Mouse (Mus musculus) neutrophil, adult 5-6 weeks (primary cell): ENCODE results near the gene Arl6ip5. TPM values are rescaled to one million over a fixed set of nuclear protein-coding genes. Genes with fewer than 3 reads are reported as not detected.
A peak's percentile ranks its signal among the peaks of the same experiment; 100 is the strongest.
"Not testable (repeated sequence)": the region's sequence is repeated elsewhere in the genome, so short reads cannot be mapped to it uniquely, and the experiment has no call there.

Experiments
- ATAC-seq: fragments of 151-379, 151-347 bp; 2 replicates; pipeline ENCODE4 v1.8.0; 2017; ENCODE audit warnings: mild to moderate bottlenecking, moderate TSS enrichment; ENCODE audit not compliant: insufficient number of reproducible peaks, poor library complexity, low FRiP score, severe bottlenecking; ENCODE audit errors: extremely low read depth
- total RNA-seq: library from RNA; stranded (forward); fragments of 200-1000 nt; gene quantifications from 2 replicates; pipeline ENCODE4 v1.2.3, GENCODE M21; 2017

Gene Arl6ip5
- total RNA-seq, 1 experiment from 2014 or later: 66.6 TPM

GRCm38 (mm10) chr6:97221205-97222025 is 10.9 kb downstream of the Arl6ip5 start:
- ATAC-seq: peak; percentile 28; the same call in 1 of the 2 replicates

GRCm38 (mm10) chr6:97222321-97222720 is 11.8 kb downstream of the Arl6ip5 start:
- ATAC-seq: peak; percentile 22; the same call in 1 of the 2 replicates

- no peak for ATAC-seq
Measured at GRCm38 (mm10) chr6:97222931-97223467, 12.5 kb downstream of the Arl6ip5 start.

GRCm38 (mm10) chr6:97223566-97223965 is 13.1 kb downstream of the Arl6ip5 start:
- ATAC-seq: no peak

GRCm38 (mm10) chr6:97224505-97224904 is 14.0 kb downstream of the Arl6ip5 start:
- ATAC-seq: no peak

- no peak for ATAC-seq
Measured at GRCm38 (mm10) chr6:97226083-97226491, 15.6 kb downstream of the Arl6ip5 start.

- no peak for ATAC-seq
Measured at GRCm38 (mm10) chr6:97227067-97227847, 16.8 kb downstream of the Arl6ip5 start.

- ATAC-seq: no peak
Measured at GRCm38 (mm10) chr6:97234911-97235668, 24.6 kb downstream of the Arl6ip5 start.

GRCm38 (mm10) chr6:97236088-97236487 is 25.6 kb downstream of the Arl6ip5 start:
- no peak for ATAC-seq

- no peak for ATAC-seq
Measured at GRCm38 (mm10) chr6:97239360-97239759, 28.9 kb downstream of the Arl6ip5 start.

GRCm38 (mm10) chr6:97240092-97240491 is 29.6 kb downstream of the Arl6ip5 start:
- ATAC-seq: no peak

- no peak for ATAC-seq
Measured at GRCm38 (mm10) chr6:97242522-97242921, 32.0 kb downstream of the Arl6ip5 start.

GRCm38 (mm10) chr6:97245200-97245599 is 34.7 kb downstream of the Arl6ip5 start:
- no peak for ATAC-seq

GRCm38 (mm10) chr6:97250966-97251365 is 40.5 kb downstream of the Arl6ip5 start:
- ATAC-seq: peak; percentile 56; the same call in 1 of the 2 replicates

- ATAC-seq: no peak
Measured at GRCm38 (mm10) chr6:97252086-97252485, 41.6 kb downstream of the Arl6ip5 start.

GRCm38 (mm10) chr6:97252711-97253221 is 42.3 kb downstream of the Arl6ip5 start, which contains the start of gene Lmod3:
Gene Lmod3, minus strand, starts transcription at chr6:97252759.
- ATAC-seq: no peak

- no peak for ATAC-seq
Measured at GRCm38 (mm10) chr6:97258489-97258888, 48.0 kb downstream of the Arl6ip5 start.

GRCm38 (mm10) chr6:97259926-97260325 is 49.4 kb downstream of the Arl6ip5 start:
- not testable (repeated sequence) for ATAC-seq

- no peak for ATAC-seq
Measured at GRCm38 (mm10) chr6:97262229-97262628, 51.7 kb downstream of the Arl6ip5 start.
